Mouse (Mus musculus): ENCODE data around the gene Hcfc1r1. TPM values are rescaled to one million over a fixed set of nuclear protein-coding genes. Genes with fewer than 3 reads are reported as not detected.

The Hcfc1r1 gene
- 198 and 201 TPM in 2 replicates for polyA plus RNA-seq (2012)

DNA sequence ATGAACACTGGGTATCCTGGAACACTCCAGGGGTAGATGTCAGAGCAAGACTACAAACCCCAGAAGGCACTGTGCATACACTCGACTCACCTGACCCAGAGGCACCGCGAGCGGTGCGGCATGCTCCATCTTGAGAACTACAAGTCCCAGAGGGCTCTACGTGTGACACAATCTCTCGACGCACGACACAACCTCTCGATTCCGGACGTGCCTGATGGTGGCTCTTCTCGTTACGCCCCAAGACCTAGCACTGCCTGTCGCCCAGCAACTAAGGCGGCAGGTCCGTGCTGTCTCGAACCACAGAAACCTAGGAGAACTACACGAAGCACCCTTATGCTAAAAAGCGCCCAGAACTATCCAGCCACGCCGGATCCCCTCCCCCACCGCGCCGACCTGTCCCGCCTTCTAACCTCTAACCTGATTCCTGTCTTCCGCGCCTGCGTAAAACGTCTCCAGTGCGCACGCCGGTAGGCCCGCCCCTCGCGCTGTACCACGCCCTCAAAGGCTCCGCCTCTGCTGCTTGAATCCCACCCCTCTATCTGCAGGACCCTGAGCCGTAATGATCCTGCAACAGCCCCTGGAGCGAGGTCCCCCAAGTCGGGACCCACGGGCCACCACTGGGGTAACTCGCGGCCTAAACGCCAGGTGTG is at the start of gene Hcfc1r1, which contains the start of gene Thoc6:
TSS of gene Hcfc1r1 (plus strand) at position 173 of the 650 bp plus-strand sequence.
TSS of gene Thoc6 (minus strand) at position 459 of the 650 bp plus-strand sequence.

DNA sequence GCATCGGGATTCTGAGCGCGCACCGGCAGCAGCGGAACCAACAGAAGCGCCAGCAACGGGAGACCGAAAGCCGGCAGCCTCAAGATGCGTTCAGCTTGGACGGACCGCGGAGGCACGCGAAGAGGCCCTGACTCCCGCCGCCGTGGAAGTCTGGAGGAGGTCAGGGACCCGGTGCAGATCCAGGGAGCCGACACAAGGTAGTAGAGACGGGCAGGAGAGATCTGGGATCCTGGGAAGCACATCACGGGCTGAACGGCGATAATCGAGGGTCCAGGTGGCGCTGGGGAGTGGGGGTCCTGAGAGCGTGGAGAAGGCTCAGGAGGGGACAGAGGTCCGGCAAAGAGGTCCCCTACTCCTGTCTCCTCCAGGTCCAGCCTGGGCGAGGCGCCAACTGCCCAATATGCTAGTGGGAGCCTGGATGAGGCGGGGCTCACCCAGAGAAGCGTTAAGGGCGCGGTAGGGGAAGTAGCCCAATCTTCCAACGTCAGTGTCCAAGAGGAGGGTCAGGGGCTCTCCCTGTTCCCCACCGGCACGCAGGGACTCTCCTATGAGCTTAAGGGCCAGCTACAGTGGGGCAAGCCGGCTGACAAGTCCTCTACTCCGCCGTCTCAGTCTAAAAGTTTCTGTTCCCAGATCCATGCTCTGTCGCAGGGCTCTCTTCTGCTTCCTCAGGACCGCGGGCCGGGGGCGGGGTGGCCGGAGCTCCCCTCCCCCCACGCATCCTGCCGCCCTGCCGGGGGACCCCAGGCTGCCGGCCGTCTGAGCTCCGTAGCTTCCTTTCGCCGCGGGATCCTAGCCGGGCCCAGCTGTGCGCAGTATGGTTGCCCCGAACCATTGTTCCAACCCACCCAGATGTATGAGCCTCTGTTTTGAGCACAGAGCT is 28.5 kb upstream of the Hcfc1r1 start, which contains the start of gene Mmp25:
TSS of gene Mmp25 (minus strand) at position 665 of the 883 bp plus-strand sequence.

DNA sequence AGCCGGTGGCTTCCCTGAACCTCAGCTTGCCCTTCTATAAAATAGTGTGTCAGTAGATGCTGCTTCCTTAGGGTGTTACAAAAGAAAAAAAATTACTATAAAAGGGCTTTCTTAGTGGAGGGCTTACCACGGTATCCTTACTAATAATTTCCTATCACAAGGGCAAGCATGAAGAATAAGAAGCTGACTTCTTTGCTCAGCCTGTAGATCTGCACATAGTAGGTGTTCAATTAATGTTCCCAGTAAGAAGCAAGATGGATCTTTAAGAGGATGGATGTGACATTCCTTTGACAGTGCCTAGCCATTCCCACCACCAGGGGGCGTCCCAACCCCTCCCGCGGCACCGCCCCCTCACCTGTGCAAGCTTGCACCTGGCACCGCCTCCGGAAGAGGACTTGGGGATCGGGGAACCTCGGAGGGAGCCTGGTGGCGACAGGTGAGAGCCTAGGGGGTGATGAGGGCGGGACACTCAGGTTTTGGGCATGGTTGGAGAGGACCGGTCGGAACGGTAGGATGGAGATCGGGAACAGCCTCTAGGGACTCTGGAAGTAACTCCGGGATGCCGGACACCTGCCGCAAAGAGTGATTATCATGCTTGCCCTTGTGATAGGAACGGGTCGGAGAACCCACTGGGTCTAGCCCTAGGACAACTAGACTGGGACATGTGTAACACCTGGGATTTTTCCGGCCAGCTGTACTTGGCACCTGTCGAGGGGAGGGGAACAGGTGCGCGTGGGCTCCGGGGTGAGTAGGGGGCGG is 13.1 kb upstream of the Hcfc1r1 start, which contains the start of gene Bicdl2:
TSS of gene Bicdl2 (plus strand) at position 390 of the 759 bp plus-strand sequence.

DNA sequence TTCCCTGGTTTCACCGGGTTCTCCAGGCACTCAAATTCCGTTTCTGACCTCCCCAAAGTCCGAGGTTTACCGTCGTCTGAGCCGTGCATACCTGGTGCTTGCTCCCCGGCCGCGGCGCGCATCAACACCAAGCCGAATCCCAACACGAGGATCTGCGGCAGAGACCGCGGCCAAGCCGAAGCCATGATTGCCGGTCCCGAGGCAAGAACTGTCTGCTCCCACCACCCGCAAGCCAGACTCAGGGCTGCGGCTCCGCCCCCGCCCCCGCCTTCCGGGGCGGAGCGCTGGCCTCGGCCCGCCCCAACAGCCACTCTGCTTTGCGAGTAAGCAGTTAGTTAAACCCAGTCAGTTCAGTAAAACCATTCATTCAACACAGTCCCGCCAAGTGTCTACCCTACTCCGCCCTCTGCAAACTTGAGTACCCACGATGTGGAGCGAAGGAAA is 3.9 kb downstream of the Hcfc1r1 start, which contains the start of gene Tnfrsf12a:
TSS of gene Tnfrsf12a (minus strand) at position 233 of the 444 bp plus-strand sequence.

DNA sequence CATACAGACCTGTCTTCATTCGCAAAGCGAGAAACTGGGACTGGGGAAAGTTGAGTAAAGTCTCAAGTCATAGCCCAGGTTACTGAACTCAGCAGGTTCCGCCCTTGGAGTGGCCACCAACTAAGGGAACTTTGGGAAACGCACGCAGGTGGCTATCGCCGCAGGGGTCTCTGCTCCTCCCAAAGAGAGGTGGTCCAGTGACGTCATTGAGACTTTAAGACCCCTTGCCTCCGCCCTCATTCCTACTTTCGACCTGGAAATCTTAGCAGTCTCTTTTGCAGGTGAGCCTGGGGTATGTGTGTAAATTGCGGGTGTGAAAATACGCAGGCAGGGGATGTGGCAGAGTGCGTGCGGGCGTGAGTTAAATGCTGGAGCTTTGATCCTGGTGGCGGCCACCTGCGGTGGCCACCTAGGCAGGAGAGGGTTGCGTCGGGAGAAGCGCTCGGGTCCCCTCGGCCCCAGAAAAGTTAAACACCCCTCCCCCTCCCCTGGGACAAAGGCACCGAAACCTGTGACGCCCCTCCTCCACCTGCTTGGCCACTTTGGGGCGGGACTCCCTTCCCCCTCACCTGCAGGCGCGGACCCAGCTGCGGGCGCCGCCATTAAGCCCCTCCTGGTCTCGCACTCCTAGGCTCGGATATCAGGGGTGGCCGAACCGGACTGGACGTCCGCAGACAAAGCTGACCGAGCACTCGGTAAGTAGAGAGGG is 5.9 kb downstream of the Hcfc1r1 start, which contains the start of gene Cldn6:
TSS of gene Cldn6 (plus strand) at position 123 of the 709 bp plus-strand sequence.

DNA sequence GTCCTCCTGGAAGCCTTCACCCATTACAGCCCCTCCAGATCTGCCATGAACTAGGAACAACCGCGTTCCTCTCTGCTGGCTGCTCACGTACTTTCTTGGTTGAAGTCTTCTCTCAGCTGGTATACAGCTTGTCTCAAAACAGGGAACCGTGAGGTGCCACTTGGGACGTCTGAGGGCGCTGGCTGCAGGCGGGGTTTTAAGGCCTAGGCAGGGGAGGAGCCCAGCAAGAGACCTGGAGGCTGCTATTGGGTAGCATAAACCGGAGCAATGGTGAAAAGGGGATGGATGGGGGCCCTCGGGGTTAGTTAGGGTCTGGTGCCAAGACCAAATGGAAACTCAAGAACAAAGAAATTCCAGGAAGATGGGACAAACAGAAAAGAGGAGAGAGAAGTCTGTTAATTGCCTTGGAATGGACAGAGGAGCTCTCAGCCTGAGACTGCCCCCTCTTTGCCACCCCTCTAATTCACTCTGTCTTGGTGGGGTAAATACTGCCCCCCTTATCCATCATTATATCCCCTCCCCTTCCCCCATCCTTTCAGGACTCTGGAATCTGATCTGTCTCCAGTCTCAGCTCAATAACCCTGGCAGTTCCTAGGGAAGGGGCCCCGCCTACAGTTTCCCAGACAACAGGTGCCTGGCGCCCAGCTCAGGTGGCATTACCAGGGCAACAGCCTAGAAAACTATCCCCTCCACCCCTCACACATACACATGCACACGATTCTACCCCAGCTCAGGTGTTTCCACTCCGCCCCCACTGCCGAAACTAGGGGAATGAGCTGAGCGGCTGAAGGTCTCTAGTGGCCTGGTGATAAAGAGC is 10.7 kb downstream of the Hcfc1r1 start, which contains the start of gene Cldn9:
TSS of gene Cldn9 (minus strand) at position 171 of the 817 bp plus-strand sequence.

DNA sequence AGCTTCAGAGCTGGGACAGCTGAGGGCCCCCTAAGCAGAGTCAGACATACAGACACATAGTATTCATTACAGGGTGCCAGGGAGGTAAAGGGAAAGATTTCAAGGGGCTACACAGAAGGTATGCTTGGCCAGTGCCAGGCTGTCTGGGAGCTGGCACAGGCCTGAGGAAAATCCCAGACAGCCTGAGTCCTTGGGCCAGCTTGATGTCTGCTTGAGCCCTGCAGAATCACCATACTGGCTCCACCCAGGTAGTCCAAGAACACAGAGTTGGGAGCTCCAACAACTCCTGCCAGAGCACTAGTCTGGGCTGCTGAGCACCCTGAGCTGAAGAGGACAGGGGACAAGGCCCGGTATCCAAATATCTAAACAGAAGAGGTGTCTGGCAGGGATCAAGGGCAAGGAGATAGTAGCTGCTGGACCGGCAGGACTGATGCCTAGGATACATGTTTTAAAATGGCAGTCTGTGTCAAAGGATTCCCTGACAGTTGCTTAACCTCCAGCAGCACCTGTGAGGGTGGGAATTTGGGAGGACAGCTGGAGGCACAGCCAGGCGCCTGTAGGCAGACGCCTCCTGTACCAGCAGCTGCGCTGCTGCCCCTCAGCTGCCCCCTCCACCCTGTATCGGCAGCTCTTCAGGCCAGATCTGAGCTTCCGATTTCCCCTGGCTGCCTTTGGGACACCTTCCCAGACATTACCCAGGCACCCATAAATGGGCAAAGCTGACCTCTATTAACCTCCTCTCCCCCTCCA is 49.2 kb downstream of the Hcfc1r1 start, which contains the start of gene 1520401A03Rik:
TSS of gene 1520401A03Rik (minus strand) at position 408 of the 750 bp plus-strand sequence.

Other genes with a start within 250 kb of the Hcfc1r1 start
- not detected in 2 replicates for gene Vmn2r117, start 193.9 kb upstream of the Hcfc1r1 start, polyA plus RNA-seq (2012)
- 14.9 and 16.4 TPM in 2 replicates for gene Zfp213, start 109.4 kb upstream of the Hcfc1r1 start, polyA plus RNA-seq (2012)
- 0.21 and 0.53 TPM in 2 replicates for gene Zfp13, start 74.1 kb upstream of the Hcfc1r1 start, polyA plus RNA-seq (2012)
- gene Zscan10, start 72.7 kb upstream of the Hcfc1r1 start, polyA plus RNA-seq (2012), result 0.04 TPM in 1 of 2 replicates, not detected in the other
- 3.6 and 6.2 TPM in 2 replicates for gene Mmp25, start 28.3 kb upstream of the Hcfc1r1 start, polyA plus RNA-seq (2012)
- gene Bicdl2, start 13.1 kb upstream of the Hcfc1r1 start, polyA plus RNA-seq (2012), result 0.12 TPM in 1 of 2 replicates, not detected in the other
- gene Thoc6, start 286 bp downstream of the Hcfc1r1 start, polyA plus RNA-seq (2012), result 85.4 and 101 TPM in 2 replicates
- gene Tnfrsf12a, start 3.9 kb downstream of the Hcfc1r1 start, polyA plus RNA-seq (2012), result 59.9 and 90.1 TPM in 2 replicates
- not detected in 2 replicates for gene Cldn6, start 5.7 kb downstream of the Hcfc1r1 start, polyA plus RNA-seq (2012)
- gene Cldn9, start 10.4 kb downstream of the Hcfc1r1 start, polyA plus RNA-seq (2012), result not detected in 2 replicates
- 0.04 TPM in 1 of 2 replicates, not detected in the other for gene 1520401A03Rik, start 49.2 kb downstream of the Hcfc1r1 start, polyA plus RNA-seq (2012)
- gene Pkmyt1, start 52.7 kb downstream of the Hcfc1r1 start, polyA plus RNA-seq (2012), result 234 and 248 TPM in 2 replicates
- gene Paqr4, start 67.3 kb downstream of the Hcfc1r1 start, polyA plus RNA-seq (2012), result 6.6 and 11.9 TPM in 2 replicates
- 0.10 and 0.19 TPM in 2 replicates for gene Kremen2, start 72.2 kb downstream of the Hcfc1r1 start, polyA plus RNA-seq (2012)
- gene Flywch1, start 98.0 kb downstream of the Hcfc1r1 start, polyA plus RNA-seq (2012), result 48.3 and 66.6 TPM in 2 replicates
- gene Flywch2, start 112.5 kb downstream of the Hcfc1r1 start, polyA plus RNA-seq (2012), result 13.9 and 18.9 TPM in 2 replicates
- 226 and 408 TPM in 2 replicates for gene Srrm2, start 116.9 kb downstream of the Hcfc1r1 start, polyA plus RNA-seq (2012)
- 607 and 611 TPM in 2 replicates for gene Elob, start 155.5 kb downstream of the Hcfc1r1 start, polyA plus RNA-seq (2012)
- not detected in 2 replicates for gene Prss33, start 162.5 kb downstream of the Hcfc1r1 start, polyA plus RNA-seq (2012)
- not detected in 2 replicates for gene Prss32, start 170.3 kb downstream of the Hcfc1r1 start, polyA plus RNA-seq (2012)
- gene Prss41, start 170.6 kb downstream of the Hcfc1r1 start, polyA plus RNA-seq (2012), result not detected in 2 replicates
- gene Prss21, start 194.5 kb downstream of the Hcfc1r1 start, polyA plus RNA-seq (2012), result not detected in 2 replicates
- gene Dcpp1, start 207.3 kb downstream of the Hcfc1r1 start, polyA plus RNA-seq (2012), result not detected in 2 replicates
- not detected in 2 replicates for gene Dcpp2, start 207.3 kb downstream of the Hcfc1r1 start, polyA plus RNA-seq (2012)
- not detected in 2 replicates for gene Dcpp3, start 243.9 kb downstream of the Hcfc1r1 start, polyA plus RNA-seq (2012)